Mouse (Mus musculus): ENCODE results near the gene Cdc25b.

DNA sequence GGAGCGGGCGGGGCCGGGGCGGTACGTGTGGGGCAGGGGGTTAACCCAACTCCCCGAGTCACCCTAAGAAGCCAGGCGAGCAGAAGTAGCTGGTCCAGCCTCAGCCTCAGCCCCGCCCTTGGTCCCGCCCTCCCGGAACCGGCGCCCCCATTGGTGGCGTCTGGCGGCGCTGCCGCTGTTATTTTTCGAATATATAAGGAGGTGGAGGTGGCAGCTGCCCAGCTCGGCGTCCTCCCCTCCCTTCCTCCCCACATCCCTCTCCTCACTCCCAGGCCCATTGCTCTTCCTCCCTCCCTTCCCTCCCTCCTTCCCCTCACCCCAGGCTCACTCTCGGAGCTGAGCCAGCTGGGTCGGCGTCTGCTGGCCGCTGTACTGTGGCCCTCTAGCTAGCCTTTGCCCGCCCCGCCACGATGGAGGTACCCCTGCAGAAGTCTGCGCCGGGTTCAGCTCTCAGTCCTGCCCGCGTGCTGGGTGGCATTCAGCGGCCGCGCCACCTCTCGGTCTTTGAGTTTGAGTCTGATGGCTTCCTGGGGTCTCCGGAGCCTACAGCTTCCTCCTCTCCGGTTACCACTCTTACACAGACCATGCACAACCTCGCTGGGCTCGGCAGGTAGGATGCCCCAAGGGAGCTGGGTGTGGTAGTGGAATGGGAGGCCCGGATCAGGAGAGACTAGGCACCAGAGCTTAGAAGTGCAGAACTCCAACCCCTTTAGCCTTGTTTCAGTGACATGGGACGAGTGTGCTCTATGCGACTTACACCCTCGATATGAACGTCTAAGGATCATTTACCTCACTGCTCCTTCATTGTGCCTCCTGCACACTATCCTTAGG lies at the start of gene Cdc25b, which contains the start of gene Spef1:
- TF ChIP-seq GATA1 (IDR thresholded peaks at IDR 0.05; ENCODE audit: borderline replicate concordance, low read length) (no peak), FLI1 (IDR thresholded peaks at IDR 0.05; ENCODE audit: low read length) (no peak)

Data from megakaryocyte, embryonic 14.5 days (primary cell).